Mouse (Mus musculus) olfactory bulb, adult 2 months (tissue): Measurements from ENCODE around the gene Lims1.

Experiments used
- CTCF ChIP-seq: fragments of 200-500 bp; IDR thresholded peaks from 2 replicates; pipeline ENCODE4 v1.5.1; 2012; ENCODE audit warnings: low read depth, mild to moderate bottlenecking, low read length, moderate library complexity; ENCODE audit not compliant: insufficient read depth
- POLR2A ChIP-seq: fragments of 200-500 bp; IDR thresholded peaks from 2 replicates; pipeline ENCODE4 v1.6.1; 2012; ENCODE audit warnings: mild to moderate bottlenecking, low read depth, low read length, moderate library complexity; ENCODE audit not compliant: insufficient read depth

- no peak for TF ChIP-seq CTCF
- no peak for TF ChIP-seq POLR2A
Measured at GRCm38 (mm10) chr10:58389151-58389550, 65.9 kb downstream of the Lims1 start.
